Mouse (Mus musculus) lung, postnatal 36 days (tissue): ENCODE results near the gene Mapkapk5.

ENCODE experiments used
- DNase-seq: peaks from one replicate; pipeline ENCODE4 v3.0.0; 2022; ENCODE audit warnings: mixed read lengths

Mapkapk5 gene

GRCm38 (mm10) chr5:121545793-121546529, at the start of gene Mapkapk5:
Gene Mapkapk5, minus strand, starts transcription at chr5:121545905.
- peak; percentile 97 for DNase-seq

GRCm38 (mm10) chr5:121594714-121595313, 49.1 kb upstream of the Mapkapk5 start:
- DNase-seq = peak; percentile 53

- DNase-seq = peak; percentile 95
Observed at GRCm38 (mm10) chr5:121593451-121594401, 48.0 kb upstream of the Mapkapk5 start, which contains the start of gene Aldh2. Gene Aldh2, minus strand, starts transcription at chr5:121593824.

GRCm38 (mm10) chr5:121592816-121593407, 47.2 kb upstream of the Mapkapk5 start:
- DNase-seq = peak; percentile 63

DNA sequence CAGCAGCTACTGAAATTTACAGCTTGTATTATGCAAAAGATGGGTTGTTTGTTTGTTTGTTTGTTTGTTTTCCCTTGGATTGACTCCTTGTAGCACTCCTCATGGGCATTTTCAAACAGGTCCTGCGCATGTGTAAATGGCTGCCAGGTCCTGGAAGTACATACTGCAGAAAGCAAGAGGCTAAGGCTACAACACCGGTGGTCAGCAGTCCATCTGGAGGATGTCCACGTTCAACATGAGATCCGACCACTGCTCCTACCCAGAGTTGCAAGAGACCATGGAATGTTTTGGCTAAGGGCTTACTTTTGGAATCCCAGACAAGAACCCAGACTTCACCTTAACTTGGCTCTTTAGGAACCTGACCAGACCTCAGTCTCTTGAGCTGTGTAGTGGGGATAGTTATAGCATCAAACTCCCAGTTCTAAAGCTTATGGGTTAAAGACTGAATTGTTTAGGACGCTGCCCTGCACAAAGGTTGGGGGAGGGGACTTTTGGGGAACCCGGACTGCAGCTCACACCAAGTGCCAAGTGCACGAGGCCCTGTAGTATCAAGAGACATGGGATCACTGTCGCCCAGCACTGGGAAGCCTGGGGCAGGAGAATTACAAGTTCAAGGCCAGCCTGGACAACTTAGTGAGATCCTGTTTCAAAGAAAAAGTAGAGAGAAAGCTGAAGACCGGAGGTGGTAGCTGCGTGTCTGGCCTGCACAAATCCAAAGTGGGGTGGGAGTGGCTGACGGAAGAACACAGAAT, 46.5 kb upstream of the Mapkapk5 start:
- DNase-seq = no peak

DNA sequence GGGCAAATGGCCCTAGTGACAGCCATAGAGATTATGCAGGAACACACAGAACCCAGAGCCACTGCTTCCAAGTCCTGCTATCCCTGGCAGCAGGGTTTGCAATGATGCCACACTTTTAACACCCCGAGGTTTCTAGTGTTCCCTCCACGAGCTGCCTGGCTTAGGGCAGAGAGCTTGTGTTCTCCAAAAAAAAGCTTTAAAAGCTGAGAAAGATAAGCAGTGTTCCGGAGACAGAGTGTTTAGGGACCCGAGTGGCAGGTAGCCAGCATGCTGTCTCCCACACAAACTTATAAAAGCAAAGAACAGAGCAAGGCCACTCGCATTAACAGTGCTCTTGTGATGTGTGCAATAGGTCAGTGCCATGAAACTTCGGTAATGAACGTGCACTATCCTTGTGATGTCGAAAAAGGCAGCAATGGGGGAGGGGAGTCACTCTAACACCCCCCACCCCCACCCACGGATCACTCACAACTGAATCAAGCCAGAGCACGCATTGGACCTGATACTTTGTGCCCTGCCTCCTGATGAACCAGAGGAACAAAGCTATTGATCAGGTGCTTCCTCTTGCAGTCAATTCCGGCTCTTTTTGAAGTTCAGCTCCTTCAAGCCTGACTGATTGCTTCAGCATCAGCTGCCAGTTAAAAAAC, 45.8 kb upstream of the Mapkapk5 start:
- no peak for DNase-seq

GRCm38 (mm10) chr5:121589928-121590327, 44.2 kb upstream of the Mapkapk5 start:
- DNase-seq = no peak

- peak; percentile 91 for DNase-seq
Observed at GRCm38 (mm10) chr5:121586400-121587039, 40.8 kb upstream of the Mapkapk5 start.

- no peak for DNase-seq
Observed at GRCm38 (mm10) chr5:121585699-121586098, 40.0 kb upstream of the Mapkapk5 start.

- no peak for DNase-seq
Observed at GRCm38 (mm10) chr5:121585005-121585404, 39.3 kb upstream of the Mapkapk5 start.

GRCm38 (mm10) chr5:121583765-121584501, 38.2 kb upstream of the Mapkapk5 start:
- peak; percentile 99 for DNase-seq

DNA sequence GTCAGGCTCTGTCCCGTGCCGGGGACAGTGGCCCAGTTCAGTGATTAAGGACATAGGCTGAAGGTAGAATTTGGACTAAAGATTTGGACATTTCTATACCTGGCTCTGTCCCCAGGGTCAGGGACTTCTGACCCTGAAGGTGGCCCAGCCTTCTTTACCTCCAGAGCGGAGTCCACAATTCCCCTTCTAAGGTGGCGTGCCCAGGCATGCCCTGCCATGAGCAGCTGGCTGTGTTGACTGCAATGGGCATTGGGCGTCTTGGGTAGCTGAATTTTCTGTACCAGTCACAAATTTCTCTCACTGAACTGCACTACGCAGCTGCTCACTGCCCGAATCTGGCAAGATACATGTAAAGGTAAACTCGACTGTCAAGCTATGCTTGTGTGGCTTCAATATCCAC, 36.2 kb upstream of the Mapkapk5 start:
- no peak for DNase-seq

DNA sequence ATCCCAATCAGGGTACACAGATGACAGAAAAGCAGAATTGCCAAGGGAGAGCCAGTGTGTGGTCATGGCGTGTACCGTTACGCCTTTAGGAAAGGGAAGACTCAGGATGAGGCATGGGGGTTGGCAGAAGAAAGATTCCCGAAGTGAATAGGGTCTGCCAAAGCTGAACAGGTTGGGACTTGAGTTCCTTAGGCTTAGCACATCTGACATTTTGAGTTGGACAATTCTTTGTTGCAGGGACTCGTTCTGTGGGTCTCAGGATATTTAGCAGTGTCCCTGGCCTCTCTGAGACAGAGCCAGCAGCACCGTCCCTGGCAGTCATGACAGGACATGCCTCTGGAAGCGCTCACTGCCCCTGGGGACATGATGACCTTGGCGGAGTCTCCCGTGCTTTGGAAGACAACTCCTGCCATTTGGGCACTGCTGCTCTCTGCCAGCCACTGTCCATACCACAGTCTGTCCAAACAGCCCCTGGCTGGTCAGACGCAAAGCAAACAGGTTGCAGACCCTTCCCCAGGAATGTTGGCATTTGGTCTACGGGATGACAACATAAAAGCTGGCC, 31.3 kb upstream of the Mapkapk5 start:
- no peak for DNase-seq

- no peak for DNase-seq
Observed at GRCm38 (mm10) chr5:121575867-121576266, 30.2 kb upstream of the Mapkapk5 start.

DNA sequence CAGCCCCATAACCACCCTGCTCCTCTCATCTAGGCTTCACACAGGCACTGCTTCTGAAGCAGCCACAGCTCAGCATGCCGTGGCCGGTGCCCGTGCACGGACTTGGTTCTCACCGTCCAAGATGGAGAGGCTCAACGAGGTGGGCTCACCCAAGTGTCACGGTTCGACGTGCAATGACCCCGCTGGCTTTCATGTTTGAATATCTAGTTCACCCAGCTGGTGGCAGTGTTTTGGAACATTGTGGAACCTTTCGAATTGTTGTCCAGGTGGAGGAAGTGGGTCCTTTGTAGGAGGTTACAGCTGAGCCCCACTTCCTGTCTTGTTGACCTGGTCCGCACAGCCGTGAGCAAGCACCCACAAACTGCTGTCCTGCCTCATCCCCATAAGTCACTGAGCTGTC, 28.4 kb upstream of the Mapkapk5 start:
- DNase-seq = no peak

GRCm38 (mm10) chr5:121570787-121571186, 25.1 kb upstream of the Mapkapk5 start:
- peak; percentile 19 for DNase-seq

DNA sequence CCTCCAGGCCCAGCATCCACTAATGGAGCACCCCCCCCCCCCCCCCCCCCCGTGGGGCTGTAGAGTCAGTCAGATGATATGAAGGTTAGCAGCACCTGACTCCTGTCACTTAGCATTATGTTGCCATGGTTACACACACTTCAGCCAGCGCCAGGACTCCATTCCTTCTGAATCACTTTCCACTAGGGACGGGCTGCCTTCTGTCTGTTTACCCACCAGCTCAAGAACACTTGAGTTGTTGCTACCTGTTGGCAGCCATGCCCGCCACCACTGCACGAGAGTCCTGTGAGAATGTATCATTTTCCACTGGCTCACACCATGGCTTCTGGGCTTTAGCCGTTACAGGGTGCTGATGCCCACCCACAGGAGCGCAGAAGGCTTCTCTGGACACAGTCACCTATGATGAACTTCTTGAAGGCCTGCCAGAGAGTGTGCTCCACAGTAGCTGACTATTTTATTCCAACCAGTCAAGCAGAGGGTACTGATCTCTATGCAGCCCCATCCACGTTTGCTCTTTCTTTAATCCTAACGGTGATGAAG, 24.2 kb upstream of the Mapkapk5 start:
- DNase-seq = peak; percentile 88

DNA sequence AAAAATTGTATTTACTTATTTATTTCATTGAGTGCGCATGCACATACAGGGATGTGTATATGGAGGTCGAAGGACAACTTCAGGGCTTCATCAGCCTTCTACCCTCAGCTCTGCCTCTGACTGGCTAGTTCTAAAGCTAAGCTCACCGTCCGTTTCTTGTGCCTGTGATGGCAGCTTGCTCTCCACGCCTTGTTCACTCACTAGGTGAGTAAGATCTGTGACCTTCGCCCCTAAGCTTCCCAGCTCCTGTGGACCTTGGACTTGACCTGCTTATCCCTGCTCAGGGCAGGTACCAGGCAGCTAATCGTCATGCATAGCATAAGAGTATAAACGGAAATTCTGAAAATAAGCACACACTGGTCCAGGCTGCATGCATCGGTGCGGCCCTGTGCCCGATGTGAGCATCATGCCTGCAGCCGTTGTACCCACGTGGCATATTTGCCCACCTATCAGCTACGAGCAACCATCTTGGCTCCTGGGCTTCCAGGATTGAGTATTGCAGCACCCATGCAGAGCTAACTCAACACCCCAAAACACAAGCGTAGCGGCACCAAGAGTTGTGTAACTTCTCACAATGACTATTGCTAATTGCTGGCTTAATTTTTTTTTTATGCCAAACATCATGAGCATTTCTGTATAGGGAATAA, 20.5 kb upstream of the Mapkapk5 start:
- no peak for DNase-seq

GRCm38 (mm10) chr5:121564468-121564895, 18.8 kb upstream of the Mapkapk5 start:
- DNase-seq = peak; percentile 96
